Mouse (Mus musculus) heart, adult 8-10 months (tissue): ENCODE results near the gene Cd200r3. TPM values are rescaled to one million over a fixed set of nuclear protein-coding genes. Genes with fewer than 3 reads are reported as not detected.

Source experiments
- DNase-seq: peaks from one replicate; pipeline ENCODE4 v3.0.0; 2022; ENCODE audit warnings: low spot score
- total RNA-seq, 4 experiments: library from RNA; stranded (reverse); gene quantifications; 2 replicates each; pipeline ENCODE4 v1.2.4; 2022

Cd200r3 gene
- total RNA-seq = not detected

GRCm38 (mm10) chr16:44943468-44943867 is at the start of gene Cd200r3:
TSS of gene Cd200r3 (plus strand) at chr16:44943678.
- DNase-seq = no peak

GRCm38 (mm10) chr16:44932016-44932415 is 11.5 kb upstream of the Cd200r3 start:
- no peak for DNase-seq

GRCm38 (mm10) chr16:44951360-44952114 is 8.1 kb downstream of the Cd200r3 start:
- no peak for DNase-seq

- no peak for DNase-seq
Measured at GRCm38 (mm10) chr16:44962296-44962695, 18.8 kb downstream of the Cd200r3 start.

GRCm38 (mm10) chr16:44962777-44963176 is 19.3 kb downstream of the Cd200r3 start:
- DNase-seq = peak; percentile 51

- no peak for DNase-seq
Measured at GRCm38 (mm10) chr16:44964526-44965374, 21.3 kb downstream of the Cd200r3 start.

GRCm38 (mm10) chr16:44965428-44965827 is 21.9 kb downstream of the Cd200r3 start:
- no peak for DNase-seq

GRCm38 (mm10) chr16:44965890-44966289 is 22.4 kb downstream of the Cd200r3 start:
- DNase-seq = no peak

GRCm38 (mm10) chr16:44966891-44967290 is 23.4 kb downstream of the Cd200r3 start:
- no peak for DNase-seq

- no peak for DNase-seq
Measured at GRCm38 (mm10) chr16:44968113-44968512, 24.6 kb downstream of the Cd200r3 start.

- no peak for DNase-seq
Measured at GRCm38 (mm10) chr16:44970925-44971324, 27.4 kb downstream of the Cd200r3 start.

- no peak for DNase-seq
Measured at GRCm38 (mm10) chr16:44974042-44974441, 30.6 kb downstream of the Cd200r3 start.

GRCm38 (mm10) chr16:44976081-44976480 is 32.6 kb downstream of the Cd200r3 start:
- DNase-seq = no peak

GRCm38 (mm10) chr16:44976892-44977633 is 33.6 kb downstream of the Cd200r3 start:
- no peak for DNase-seq

GRCm38 (mm10) chr16:44978193-44978592 is 34.7 kb downstream of the Cd200r3 start:
- no peak for DNase-seq

GRCm38 (mm10) chr16:44979355-44979896 is 35.9 kb downstream of the Cd200r3 start:
- no peak for DNase-seq

- no peak for DNase-seq
Measured at GRCm38 (mm10) chr16:44982972-44983371, 39.5 kb downstream of the Cd200r3 start.

GRCm38 (mm10) chr16:44983379-44984060 is 40.0 kb downstream of the Cd200r3 start:
- no peak for DNase-seq

GRCm38 (mm10) chr16:44984111-44984510 is 40.6 kb downstream of the Cd200r3 start:
- DNase-seq = no peak

- no peak for DNase-seq
Measured at GRCm38 (mm10) chr16:44984925-44985324, 41.4 kb downstream of the Cd200r3 start.

GRCm38 (mm10) chr16:44986029-44986428 is 42.6 kb downstream of the Cd200r3 start:
- DNase-seq = no peak
